Mouse (Mus musculus) liver, postnatal 0 days (tissue): ENCODE results near the gene Sufu.

Source experiments
- CTCF ChIP-seq: sonication (generic); IDR thresholded peaks from 2 replicates; pipeline ENCODE4 v1.5.1; 2016; ENCODE audit warnings: antibody characterized with exemption, low read depth
- EP300 ChIP-seq: IDR thresholded peaks from 2 replicates; pipeline ENCODE4 v1.6.1; 2016; ENCODE audit warnings: antibody characterized with exemption, low read depth, mild to moderate bottlenecking

- no peak for TF ChIP-seq CTCF
- TF ChIP-seq EP300: no peak
Observed at GRCm38 (mm10) chr19:46467051-46467503, 70.4 kb downstream of the Sufu start.
